Mouse (Mus musculus): ENCODE measurements around the gene Vrk3.

DNA sequence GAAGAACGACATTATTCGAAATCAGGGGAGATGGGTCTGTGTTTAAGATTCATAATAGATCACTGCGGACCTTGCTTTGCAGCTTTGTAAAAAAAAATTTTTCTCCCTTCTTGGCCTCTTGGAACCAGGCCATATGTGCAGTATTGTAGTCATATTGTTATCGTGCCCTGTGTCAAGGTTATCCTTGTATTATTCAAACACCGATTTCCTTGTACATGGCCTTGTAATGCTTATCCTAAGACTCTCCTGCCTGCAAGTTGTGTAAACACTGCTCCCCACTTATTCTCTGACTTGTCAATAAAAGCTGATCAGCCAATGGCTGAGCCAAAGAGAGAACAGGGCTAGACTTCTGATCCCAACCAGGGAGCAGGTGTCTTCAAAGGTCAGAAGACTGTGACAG, 26.2 kb upstream of the Vrk3 start:
- no peak for TF ChIP-seq GATA1 (IDR thresholded peaks at IDR 0.05; ENCODE audit: low read length)
- no peak for TF ChIP-seq TAL1 (IDR thresholded peaks at IDR 0.05; ENCODE audit: low read length)

Data from erythroblast, embryonic 14.5 days (primary cell).